Mouse (Mus musculus) thymus, postnatal 0 days (tissue): ENCODE results near the gene Usp42. TPM values are rescaled to one million over a fixed set of nuclear protein-coding genes. Genes with fewer than 3 reads are reported as not detected.

ENCODE experiments used
- DNase-seq: peaks from one replicate; pipeline ENCODE4 v3.0.0-alpha.2; 2015; ENCODE audit warnings: low spot score
- polyA plus RNA-seq: library from polyadenylated mRNA; unstranded; fragments of >200 nt; fragmentation: Nextera tagmentation; extraction: Ambion mirVana; gene quantifications from 2 replicates; pipeline ENCODE4 v1.2.1, GENCODE M21; 2015

The Usp42 gene
- polyA plus RNA-seq, 1 experiment from 2014 or later, result 13.4 TPM

GRCm38 (mm10) chr5:143690392-143690791, 41.7 kb downstream of the Usp42 start:
- DNase-seq, result no peak

- no peak for DNase-seq
These were observed 44.5 kb downstream of the Usp42 start for GRCm38 (mm10) chr5:143687589-143687988.

GRCm38 (mm10) chr5:143686456-143686855, 45.6 kb downstream of the Usp42 start:
- no peak for DNase-seq

GRCm38 (mm10) chr5:143684911-143685390, 47.1 kb downstream of the Usp42 start:
- no peak for DNase-seq

GRCm38 (mm10) chr5:143683696-143684095, 48.4 kb downstream of the Usp42 start:
- DNase-seq, result no peak

- DNase-seq, result peak; percentile 17
These were observed 52.4 kb downstream of the Usp42 start for GRCm38 (mm10) chr5:143679654-143680053.

- DNase-seq, result no peak
These were observed 53.3 kb downstream of the Usp42 start for GRCm38 (mm10) chr5:143678634-143679271.

- no peak for DNase-seq
These were observed 54.7 kb downstream of the Usp42 start for GRCm38 (mm10) chr5:143677363-143677762.

- DNase-seq, result no peak
These were observed 55.7 kb downstream of the Usp42 start for GRCm38 (mm10) chr5:143676218-143676985.

- no peak for DNase-seq
These were observed 57.5 kb downstream of the Usp42 start for GRCm38 (mm10) chr5:143674576-143674975.

- no peak for DNase-seq
These were observed 61.2 kb downstream of the Usp42 start for GRCm38 (mm10) chr5:143670740-143671415.

GRCm38 (mm10) chr5:143669839-143670238, 62.2 kb downstream of the Usp42 start:
- peak; percentile 26 for DNase-seq

GRCm38 (mm10) chr5:143669393-143669792, 62.7 kb downstream of the Usp42 start:
- DNase-seq, result peak; percentile 18

GRCm38 (mm10) chr5:143668884-143669283, 63.2 kb downstream of the Usp42 start:
- DNase-seq, result no peak

- DNase-seq, result no peak
These were observed 66.1 kb downstream of the Usp42 start for GRCm38 (mm10) chr5:143666015-143666414.

GRCm38 (mm10) chr5:143665561-143665960, 66.5 kb downstream of the Usp42 start:
- DNase-seq, result no peak

- no peak for DNase-seq
These were observed 68.9 kb downstream of the Usp42 start for GRCm38 (mm10) chr5:143663074-143663687.
